Mouse (Mus musculus): ENCODE measurements around the gene Nckap5. TPM values are rescaled to one million over a fixed set of nuclear protein-coding genes. Genes with fewer than 3 reads are reported as not detected.

Gene Nckap5
- polyA plus RNA-seq, 1 experiment from 2014 or later, result 5.1 TPM

DNA sequence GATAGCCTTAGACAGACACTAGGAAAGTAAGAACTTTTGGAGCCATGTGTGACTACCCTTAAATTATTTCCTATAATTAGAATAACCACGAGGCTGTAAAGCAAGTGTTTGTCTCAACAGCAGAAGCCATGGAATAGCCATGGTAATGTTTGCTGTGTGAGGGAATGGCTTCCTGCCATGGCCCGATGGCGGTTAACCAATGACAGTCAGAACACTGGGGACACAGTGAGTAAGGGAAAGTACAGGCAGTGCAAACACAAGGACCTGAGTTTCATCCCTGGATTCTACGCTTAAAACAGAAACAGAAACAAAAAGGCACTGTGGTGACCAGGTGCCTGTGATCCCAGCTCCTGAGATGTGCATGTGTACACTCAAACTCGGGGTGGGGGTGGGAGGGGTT lies 419.2 kb downstream of the Nckap5 start:
- Histone ChIP-seq H3K4me3 (no peak overlapping the region), H3K27ac (replicated peaks) (no peak overlapping the region), H3K4me2 (no peak overlapping the region), H3K27me3 (replicated peaks) (no peaks in the 10 kb centered on the region), H3K4me1 (no peaks in the 10 kb centered on the region), H3K9ac (no peak overlapping the region), H3K36me3 (no peaks in the 10 kb centered on the region), H3K9me3 (no peaks in the 10 kb centered on the region)
- no peak for ATAC-seq (ENCODE audit: extremely low read depth, insufficient number of reproducible peaks, low FRiP score, low TSS enrichment)
- 78% methylated on average over 5 of the region's 5 CpGs for WGBS

DNA sequence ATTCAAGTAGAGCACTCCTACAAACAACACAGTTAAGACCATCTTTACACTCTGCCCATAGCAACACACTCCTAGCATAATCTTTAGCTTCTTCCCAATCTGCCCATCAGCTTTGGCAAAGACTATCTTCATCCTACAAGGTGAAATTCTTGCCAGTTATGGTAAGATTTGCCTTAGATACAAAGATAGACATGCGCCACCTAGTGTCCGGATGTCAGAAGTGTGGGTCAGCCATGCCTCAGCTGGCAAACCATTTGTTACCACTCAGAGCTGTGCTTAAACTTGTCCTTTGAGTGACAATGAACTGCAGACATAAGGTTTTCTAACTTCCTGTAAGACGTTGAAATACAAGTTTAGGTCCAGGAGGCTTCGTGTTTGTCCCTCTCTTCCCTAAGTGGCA lies 422.7 kb downstream of the Nckap5 start:
- Histone ChIP-seq H3K27me3 (replicated peaks) (no peaks in the 10 kb centered on the region), H3K9ac (no peak overlapping the region), H3K4me1 (no peaks in the 10 kb centered on the region), H3K9me3 (no peaks in the 10 kb centered on the region), H3K4me3 (no peak overlapping the region), H3K27ac (replicated peaks) (no peak overlapping the region), H3K4me2 (no peak overlapping the region), H3K36me3 (no peaks in the 10 kb centered on the region)
- WGBS, result 10% methylated on average over 4 of the region's 4 CpGs
- ATAC-seq (ENCODE audit: extremely low read depth, insufficient number of reproducible peaks, low FRiP score, low TSS enrichment), result no peak

DNA sequence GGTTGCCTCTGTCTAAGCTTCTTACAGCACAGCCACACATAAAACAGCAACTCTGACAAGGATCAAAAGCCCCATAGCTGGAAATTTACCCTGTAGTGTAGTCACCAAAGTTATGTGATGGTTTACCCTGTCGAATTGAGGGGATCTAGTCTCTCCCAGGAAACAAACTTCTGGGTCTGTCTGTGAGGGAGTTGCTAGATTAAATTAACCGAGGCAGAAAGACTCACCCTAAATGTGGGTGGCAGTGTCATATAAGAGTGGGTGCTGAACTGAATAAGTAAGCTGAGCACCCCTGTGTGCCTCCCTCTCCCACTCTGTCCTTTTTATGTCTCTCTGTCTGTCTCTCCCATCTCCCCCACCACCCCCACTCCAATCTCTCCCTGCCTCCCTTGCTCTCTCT lies 425.1 kb downstream of the Nckap5 start:
- no peak overlapping the region for H3K27ac ChIP-seq (replicated peaks)
- no peaks in the 10 kb centered on the region for H3K36me3 ChIP-seq
- no peak overlapping the region for H3K4me3 ChIP-seq
- no peaks in the 10 kb centered on the region for H3K4me1 ChIP-seq
- H3K4me2 ChIP-seq, result no peak overlapping the region
- no peak for ATAC-seq (ENCODE audit: extremely low read depth, insufficient number of reproducible peaks, low FRiP score, low TSS enrichment)
- H3K9me3 ChIP-seq, result no peaks in the 10 kb centered on the region
- WGBS, result 70% methylated on average over 2 of the region's 2 CpGs
- H3K27me3 ChIP-seq (replicated peaks), result no peaks in the 10 kb centered on the region
- H3K9ac ChIP-seq, result no peak overlapping the region

DNA sequence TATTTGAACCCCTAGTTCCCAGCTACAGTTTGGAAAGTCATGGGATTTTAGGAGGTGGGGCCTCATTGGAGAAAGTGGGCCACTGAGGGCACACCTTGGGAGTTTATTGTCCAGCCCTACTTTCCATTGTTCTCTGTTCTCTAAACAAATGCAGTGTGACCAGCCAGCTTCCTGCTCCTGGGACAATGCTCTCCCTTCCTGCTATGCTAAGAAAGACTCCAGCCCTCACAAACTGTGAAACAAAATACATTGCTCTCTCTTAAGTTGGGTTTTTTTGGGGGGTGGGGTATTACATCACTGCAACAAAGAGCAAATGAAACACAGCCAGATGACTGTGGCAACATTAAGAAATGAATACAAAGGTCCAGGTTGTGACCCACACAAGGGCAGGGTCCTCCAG lies 426.6 kb downstream of the Nckap5 start:
- Histone ChIP-seq H3K27me3 (replicated peaks) (no peaks in the 10 kb centered on the region), H3K36me3 (no peaks in the 10 kb centered on the region), H3K27ac (replicated peaks) (no peak overlapping the region), H3K4me1 (no peaks in the 10 kb centered on the region), H3K9ac (no peak overlapping the region), H3K9me3 (no peaks in the 10 kb centered on the region), H3K4me2 (no peak overlapping the region), H3K4me3 (no peak overlapping the region)
- ATAC-seq (ENCODE audit: extremely low read depth, insufficient number of reproducible peaks, low FRiP score, low TSS enrichment), result no peak

DNA sequence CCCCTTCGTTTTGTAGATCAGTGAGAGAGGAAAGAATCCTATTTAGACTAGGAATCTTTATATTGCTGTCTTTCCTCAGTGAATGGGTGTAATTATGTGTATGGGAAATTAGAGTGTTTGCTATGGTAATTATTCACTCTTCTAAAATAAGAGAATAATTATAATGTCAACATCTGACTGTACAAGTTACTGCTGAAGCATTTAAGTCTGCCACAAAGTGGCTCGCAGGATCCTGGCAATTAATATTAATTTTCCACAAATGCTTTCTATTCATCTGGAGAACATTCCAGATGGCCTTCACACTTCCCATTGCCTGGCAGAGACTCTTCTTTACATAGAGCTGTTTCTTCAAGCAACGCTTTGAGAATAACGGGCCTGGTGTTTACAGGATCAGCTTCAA lies 439.4 kb downstream of the Nckap5 start:
- Histone ChIP-seq H3K4me3 (no peak overlapping the region), H3K27ac (replicated peaks) (no peak overlapping the region), H3K9ac (no peak overlapping the region), H3K36me3 (no peaks in the 10 kb centered on the region), H3K4me1 (no peaks in the 10 kb centered on the region), H3K4me2 (no peak overlapping the region), H3K9me3 (no peaks in the 10 kb centered on the region), H3K27me3 (replicated peaks) (no peaks in the 10 kb centered on the region)
- ATAC-seq (ENCODE audit: extremely low read depth, insufficient number of reproducible peaks, low FRiP score, low TSS enrichment), result no peak
- 79% methylated on average over 4 of the region's 4 CpGs for WGBS

DNA sequence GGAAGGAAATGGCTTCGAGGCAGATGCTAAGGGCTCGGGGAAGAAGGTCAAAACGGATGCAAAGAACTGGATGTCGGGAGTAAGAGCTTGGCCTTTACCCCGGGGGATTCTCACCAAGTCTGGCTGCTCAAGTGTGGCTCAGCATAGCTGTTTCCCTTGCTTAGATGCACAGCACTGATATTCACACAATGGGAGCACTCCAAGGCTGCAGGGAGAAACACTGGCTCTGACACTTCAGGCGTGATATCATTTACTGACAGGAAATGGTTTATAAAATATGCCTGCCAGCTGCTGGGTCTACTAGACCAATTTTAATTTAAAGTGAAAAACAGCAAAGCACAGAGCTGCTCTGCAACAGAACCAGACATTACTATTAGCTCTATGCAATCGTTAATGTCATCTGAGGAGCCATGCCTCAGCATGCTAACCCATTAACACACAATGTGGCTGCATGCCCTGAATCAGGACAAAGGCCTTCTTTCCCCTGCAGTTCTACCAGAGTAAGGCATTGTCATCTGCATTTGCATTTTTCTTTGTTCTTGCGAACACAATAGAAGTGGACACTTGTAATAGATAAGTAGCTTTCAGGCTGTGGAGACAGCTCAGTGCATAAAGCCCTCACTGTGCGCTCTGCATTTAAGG lies 453.1 kb downstream of the Nckap5 start:
- Histone ChIP-seq H3K4me2 (no peak overlapping the region), H3K27ac (replicated peaks) (no peak overlapping the region), H3K9ac (no peak overlapping the region), H3K4me3 (no peak overlapping the region), H3K36me3 (no peaks in the 10 kb centered on the region), H3K27me3 (replicated peaks) (no peaks in the 10 kb centered on the region), H3K9me3 (no peaks in the 10 kb centered on the region), H3K4me1 (no peaks in the 10 kb centered on the region)
- no peak for ATAC-seq (ENCODE audit: extremely low read depth, insufficient number of reproducible peaks, low FRiP score, low TSS enrichment)
- WGBS, result 58% methylated on average over 9 of the region's 9 CpGs

DNA sequence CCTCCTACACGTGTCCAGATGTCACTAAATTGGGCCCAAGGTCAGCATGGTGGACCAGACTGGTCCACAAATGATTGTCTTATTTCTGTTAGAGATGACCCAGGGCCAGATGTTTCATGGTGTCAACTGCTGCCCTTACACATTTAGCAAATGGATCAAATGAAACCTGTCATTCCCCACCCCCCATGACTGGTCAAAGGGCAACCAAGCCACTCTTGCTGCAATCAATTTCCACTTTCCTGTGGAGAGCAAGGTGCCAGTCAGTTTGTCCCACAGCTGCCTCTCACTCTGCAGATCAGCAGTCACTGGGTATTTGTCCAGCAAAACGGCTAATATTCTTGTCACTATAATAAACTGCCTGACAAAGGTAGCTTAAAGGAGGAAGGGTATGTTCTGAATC lies 463.9 kb downstream of the Nckap5 start:
- Histone ChIP-seq H3K9me3 (no peaks in the 10 kb centered on the region), H3K27me3 (replicated peaks) (no peaks in the 10 kb centered on the region), H3K4me1 (no peaks in the 10 kb centered on the region), H3K9ac (no peak overlapping the region), H3K27ac (replicated peaks) (no peak overlapping the region), H3K4me3 (no peak overlapping the region), H3K4me2 (no peak overlapping the region), H3K36me3 (no peaks in the 10 kb centered on the region)
- 51% methylated on average over 2 of the region's 2 CpGs for WGBS
- ATAC-seq (ENCODE audit: extremely low read depth, insufficient number of reproducible peaks, low FRiP score, low TSS enrichment), result no peak

DNA sequence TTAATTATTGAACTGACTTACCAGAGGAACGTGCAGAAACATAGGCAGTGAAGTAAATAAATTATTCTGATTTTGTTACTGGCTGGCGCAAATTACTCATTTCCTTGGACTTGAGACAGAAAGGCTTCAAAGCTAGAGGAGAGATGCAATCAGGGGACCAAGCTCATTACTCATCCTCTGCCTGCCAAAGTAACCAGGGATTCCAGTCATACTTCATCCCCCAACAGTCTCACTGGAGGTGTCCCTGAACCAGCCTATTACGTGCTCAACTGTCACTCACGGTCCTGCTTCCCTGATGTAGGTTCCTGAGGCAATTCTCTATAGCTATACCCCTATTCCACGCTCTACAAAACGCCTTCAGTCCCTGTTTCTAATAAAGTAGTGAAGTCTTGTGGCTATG lies 466.0 kb downstream of the Nckap5 start:
- Histone ChIP-seq H3K27ac (replicated peaks) (no peak overlapping the region), H3K4me1 (no peaks in the 10 kb centered on the region), H3K36me3 (no peaks in the 10 kb centered on the region), H3K27me3 (replicated peaks) (no peaks in the 10 kb centered on the region), H3K9ac (no peak overlapping the region), H3K4me2 (no peak overlapping the region), H3K9me3 (no peaks in the 10 kb centered on the region), H3K4me3 (no peak overlapping the region)
- 71% methylated on average over 6 of the region's 6 CpGs for WGBS
- ATAC-seq (ENCODE audit: extremely low read depth, insufficient number of reproducible peaks, low FRiP score, low TSS enrichment), result no peak

DNA sequence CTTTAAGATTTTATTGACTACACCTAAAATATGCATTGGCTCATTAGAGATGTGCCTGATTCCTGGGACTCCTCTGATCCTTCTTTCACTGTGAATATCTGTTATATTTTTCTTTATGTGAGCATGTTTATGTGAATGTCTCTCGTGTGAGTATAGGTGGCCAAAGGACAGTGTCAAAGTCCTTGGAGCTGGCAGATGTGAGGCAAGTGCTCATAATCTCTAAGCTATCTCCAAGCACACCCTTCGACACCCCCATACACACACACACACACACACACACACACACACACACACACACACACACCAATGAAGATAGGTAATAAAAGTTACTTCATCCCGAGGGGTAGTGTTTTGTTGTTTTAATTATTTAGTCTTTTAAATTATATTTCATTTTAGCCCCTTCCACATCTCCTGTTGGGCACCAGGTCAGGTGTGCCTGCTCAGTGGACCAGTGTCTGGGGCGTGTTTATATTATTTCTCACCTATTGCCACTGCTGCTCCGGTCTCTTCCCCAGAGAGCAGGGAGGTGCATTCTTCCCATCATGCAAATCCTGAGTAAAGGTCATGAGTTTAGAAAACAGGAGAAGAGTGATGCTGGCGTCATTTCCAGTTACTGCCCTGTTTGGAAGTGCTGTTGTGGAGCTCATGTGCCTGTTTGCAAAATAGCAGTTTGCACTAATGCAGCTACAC lies 469.9 kb downstream of the Nckap5 start:
- Histone ChIP-seq H3K9me3 (no peaks in the 10 kb centered on the region), H3K27me3 (replicated peaks) (no peaks in the 10 kb centered on the region), H3K4me2 (no peak overlapping the region), H3K9ac (no peak overlapping the region), H3K4me3 (no peak overlapping the region), H3K36me3 (no peaks in the 10 kb centered on the region), H3K4me1 (no peaks in the 10 kb centered on the region), H3K27ac (replicated peaks) (no peak overlapping the region)
- no peak for ATAC-seq (ENCODE audit: extremely low read depth, insufficient number of reproducible peaks, low FRiP score, low TSS enrichment)
- 71% methylated on average over 6 of the region's 6 CpGs for WGBS

DNA sequence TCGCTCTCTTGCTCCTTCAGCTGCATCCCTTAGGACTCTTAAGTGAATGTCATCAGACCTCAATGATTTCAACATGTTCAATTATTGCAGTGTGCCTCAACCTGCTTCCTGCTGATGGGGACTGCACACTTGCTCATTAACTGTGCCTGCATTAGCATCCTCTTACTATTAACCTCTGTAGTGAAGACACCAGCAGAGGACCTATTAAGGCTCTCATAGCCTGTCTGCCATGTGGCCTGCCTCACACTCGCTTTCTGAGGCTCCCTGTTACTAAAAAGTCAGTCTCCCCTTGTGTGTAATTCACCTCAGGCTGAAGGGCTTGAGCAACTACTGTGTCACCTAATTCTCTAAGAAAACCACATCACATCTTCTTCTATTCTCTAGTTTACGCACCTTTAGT lies 470.5 kb downstream of the Nckap5 start:
- H3K4me3 ChIP-seq, result no peak overlapping the region
- H3K9ac ChIP-seq, result no peak overlapping the region
- ATAC-seq (ENCODE audit: extremely low read depth, insufficient number of reproducible peaks, low FRiP score, low TSS enrichment), result no peak
- H3K9me3 ChIP-seq, result no peaks in the 10 kb centered on the region
- WGBS, result 79% methylated on average over 3 of the region's 3 CpGs
- H3K4me2 ChIP-seq, result no peak overlapping the region
- no peaks in the 10 kb centered on the region for H3K36me3 ChIP-seq
- no peaks in the 10 kb centered on the region for H3K4me1 ChIP-seq
- no peaks in the 10 kb centered on the region for H3K27me3 ChIP-seq (replicated peaks)
- H3K27ac ChIP-seq (replicated peaks), result no peak overlapping the region

DNA sequence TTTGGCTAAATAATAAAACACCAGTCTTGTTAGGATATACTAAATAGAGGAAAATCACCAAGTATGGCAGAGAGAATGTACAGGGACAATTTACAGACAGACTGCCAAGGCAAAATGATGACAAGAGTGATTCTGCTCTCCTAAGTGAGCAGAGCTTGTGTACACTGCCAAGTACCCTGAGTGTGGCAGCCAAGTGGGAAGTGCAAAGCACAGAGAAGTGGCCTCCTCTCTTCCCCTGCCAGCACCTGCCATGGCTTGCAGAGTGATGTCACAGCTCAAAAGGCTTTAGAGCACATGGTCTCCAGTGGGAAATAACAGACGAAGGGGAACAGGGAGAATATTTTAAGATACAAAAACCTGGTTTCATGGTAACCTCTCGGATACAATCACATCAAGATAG lies 488.8 kb downstream of the Nckap5 start:
- Histone ChIP-seq H3K4me3 (no peak overlapping the region), H3K27ac (replicated peaks) (no peak overlapping the region), H3K9me3 (no peaks in the 10 kb centered on the region), H3K36me3 (no peaks in the 10 kb centered on the region), H3K9ac (no peak overlapping the region), H3K4me1 (no peaks in the 10 kb centered on the region), H3K4me2 (no peak overlapping the region), H3K27me3 (replicated peaks) (no peaks in the 10 kb centered on the region)
- WGBS, result 64% methylated on average over 2 of the region's 2 CpGs
- ATAC-seq (ENCODE audit: extremely low read depth, insufficient number of reproducible peaks, low FRiP score, low TSS enrichment), result no peak

DNA sequence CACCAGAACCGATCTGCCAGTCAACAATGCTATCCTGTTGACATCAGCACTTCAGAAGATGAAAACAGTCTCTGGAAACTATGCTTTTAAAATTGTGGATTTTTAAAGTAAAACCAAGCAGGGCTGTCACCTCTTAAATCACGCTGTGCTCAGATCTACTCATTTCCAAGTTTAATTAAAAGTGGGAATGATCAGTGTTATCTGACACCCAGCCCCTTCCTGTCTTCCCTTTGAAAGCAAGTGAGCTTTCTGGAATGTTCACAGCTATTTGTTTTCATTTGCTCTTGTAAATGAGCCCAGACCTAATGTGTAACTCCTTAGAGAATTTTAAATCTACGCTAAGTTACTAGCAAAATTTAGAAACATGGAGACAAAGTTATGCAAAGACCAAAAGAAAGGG lies 491.3 kb downstream of the Nckap5 start:
- ATAC-seq (ENCODE audit: extremely low read depth, insufficient number of reproducible peaks, low FRiP score, low TSS enrichment), result no peak
- H3K4me1 ChIP-seq, result no peaks in the 10 kb centered on the region
- H3K9me3 ChIP-seq, result no peaks in the 10 kb centered on the region
- no peak overlapping the region for H3K9ac ChIP-seq
- 49% methylated on average over 3 of the region's 3 CpGs for WGBS
- no peaks in the 10 kb centered on the region for H3K36me3 ChIP-seq
- H3K27me3 ChIP-seq (replicated peaks), result no peaks in the 10 kb centered on the region
- no peak overlapping the region for H3K27ac ChIP-seq (replicated peaks)
- H3K4me3 ChIP-seq, result no peak overlapping the region
- no peak overlapping the region for H3K4me2 ChIP-seq
